Mouse (Mus musculus): ENCODE measurements around the gene Ranbp2. TPM values are rescaled to one million over a fixed set of nuclear protein-coding genes. Genes with fewer than 3 reads are reported as not detected.
"Not testable (repeated sequence)": the region's sequence is repeated elsewhere in the genome, so short reads cannot be mapped to it uniquely, and the experiment has no call there.

Ranbp2 gene
- polyA plus RNA-seq, 1 experiment, result 19.9 TPM

- Histone ChIP-seq H3K4me3 (replicated peaks; ENCODE audit: control insufficient read depth, low read depth, low read length) (no peak overlapping the region), H3K4me1 (ENCODE audit: control insufficient read depth, insufficient read depth, low read length) (no peaks in the 10 kb centered on the region), H3K27ac (ENCODE audit: control insufficient read depth, insufficient read depth, low read depth, low read length, poor library complexity) (no peak overlapping the region)
- TF ChIP-seq CTCF (IDR thresholded peaks at IDR 0.05; ENCODE audit: control insufficient read depth, insufficient read depth, low read length) (no peak), POLR2A (IDR thresholded peaks at IDR 0.05; ENCODE audit: borderline replicate concordance, control insufficient read depth, low read depth, low read length) (no peak)
- WGBS, result 73% methylated on average over 1 of the region's 1 CpGs
Measured at GRCm38 (mm10) chr10:58529358-58529757, 82.6 kb downstream of the Ranbp2 start.

GRCm38 (mm10) chr10:58530896-58531790, 84.4 kb downstream of the Ranbp2 start:
- WGBS, result 87% methylated on average over 10 of the region's 10 CpGs
- no peaks in the 10 kb centered on the region for H3K4me1 ChIP-seq (ENCODE audit: control insufficient read depth, insufficient read depth, low read length)
- TF ChIP-seq POLR2A (IDR thresholded peaks at IDR 0.05; ENCODE audit: borderline replicate concordance, control insufficient read depth, low read depth, low read length) (no peak), CTCF (IDR thresholded peaks at IDR 0.05; ENCODE audit: control insufficient read depth, insufficient read depth, low read length) (no peak)

GRCm38 (mm10) chr10:58532177-58532576, 85.5 kb downstream of the Ranbp2 start:
- Histone ChIP-seq H3K27ac (ENCODE audit: control insufficient read depth, insufficient read depth, low read depth, low read length, poor library complexity) (no peak overlapping the region), H3K4me1 (ENCODE audit: control insufficient read depth, insufficient read depth, low read length) (no peaks in the 10 kb centered on the region), H3K4me3 (replicated peaks; ENCODE audit: control insufficient read depth, low read depth, low read length) (no peak overlapping the region)
- 89% methylated on average over 2 of the region's 2 CpGs for WGBS
- TF ChIP-seq POLR2A (IDR thresholded peaks at IDR 0.05; ENCODE audit: borderline replicate concordance, control insufficient read depth, low read depth, low read length) (no peak), CTCF (IDR thresholded peaks at IDR 0.05; ENCODE audit: control insufficient read depth, insufficient read depth, low read length) (no peak)

More at GRCm38 (mm10) chr10:58530896-58531790, 84.4 kb downstream of the Ranbp2 start:
- no peak overlapping the region for H3K4me3 ChIP-seq (replicated peaks; ENCODE audit: control insufficient read depth, low read depth, low read length)
- no peak overlapping the region for H3K27ac ChIP-seq (ENCODE audit: control insufficient read depth, insufficient read depth, low read depth, low read length, poor library complexity)

DNA sequence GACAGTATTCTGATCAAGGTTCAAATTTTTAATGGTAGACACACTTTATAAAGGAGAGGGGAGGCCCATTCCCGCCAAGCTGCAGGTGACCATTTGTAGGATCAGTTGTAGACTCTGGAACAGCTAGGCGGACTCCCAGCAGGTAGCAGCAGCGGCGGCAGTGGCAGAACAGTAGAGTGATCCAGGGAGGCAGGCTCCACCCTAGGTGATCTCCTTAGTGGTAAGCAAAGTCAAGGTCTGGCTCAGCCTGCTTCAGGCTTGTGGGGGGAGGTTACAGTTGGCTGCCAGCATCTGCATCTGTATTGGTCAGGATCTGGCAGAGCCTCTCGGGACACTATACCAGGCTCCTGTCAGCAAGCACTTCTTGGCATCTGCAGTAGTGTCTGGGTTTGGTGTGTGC, 89.6 kb downstream of the Ranbp2 start:
- 92% methylated on average over 5 of the region's 5 CpGs for WGBS
- H3K27ac ChIP-seq (ENCODE audit: control insufficient read depth, insufficient read depth, low read depth, low read length, poor library complexity); H3K4me1 ChIP-seq (ENCODE audit: control insufficient read depth, insufficient read depth, low read length); H3K4me3 ChIP-seq (replicated peaks; ENCODE audit: control insufficient read depth, low read depth, low read length): not testable (repeated sequence)

- TF ChIP-seq CTCF (IDR thresholded peaks at IDR 0.05; ENCODE audit: control insufficient read depth, insufficient read depth, low read length) (no peak), POLR2A (IDR thresholded peaks at IDR 0.05; ENCODE audit: borderline replicate concordance, control insufficient read depth, low read depth, low read length) (no peak)
- 88% methylated on average over 13 of the region's 13 CpGs for WGBS
- no peak overlapping the region for H3K4me3 ChIP-seq (replicated peaks; ENCODE audit: control insufficient read depth, low read depth, low read length)
- H3K4me1 ChIP-seq (ENCODE audit: control insufficient read depth, insufficient read depth, low read length), result no peaks in the 10 kb centered on the region
- H3K27ac ChIP-seq (ENCODE audit: control insufficient read depth, insufficient read depth, low read depth, low read length, poor library complexity), result no peak overlapping the region
Measured at GRCm38 (mm10) chr10:58540613-58541012, 93.9 kb downstream of the Ranbp2 start.

Other genes with a start within 250 kb of the Ranbp2 start
- gene AW822073, start 222.0 kb upstream of the Ranbp2 start, polyA plus RNA-seq (2011; ENCODE audit: insufficient read depth, insufficient read length, low replicate concordance, missing spikeins), result not detected in 2 replicates
- gene Duxf3, start 214.2 kb upstream of the Ranbp2 start, polyA plus RNA-seq (2011; ENCODE audit: insufficient read depth, insufficient read length, low replicate concordance, missing spikeins), result not detected in 2 replicates
- not detected in 2 replicates for gene Gm4981, start 210.2 kb upstream of the Ranbp2 start, polyA plus RNA-seq (2011; ENCODE audit: insufficient read depth, insufficient read length, low replicate concordance, missing spikeins)
- gene Gcc2, start 191.4 kb upstream of the Ranbp2 start, polyA plus RNA-seq (2011; ENCODE audit: insufficient read depth, insufficient read length, low replicate concordance, missing spikeins), result 8.0 and 8.8 TPM in 2 replicates
- gene Lims1, start 123.5 kb upstream of the Ranbp2 start, polyA plus RNA-seq (2011; ENCODE audit: insufficient read depth, insufficient read length, low replicate concordance, missing spikeins), result 31.6 and 44.1 TPM in 2 replicates
- gene Ccdc138, start 51.0 kb downstream of the Ranbp2 start, polyA plus RNA-seq (2011; ENCODE audit: insufficient read depth, insufficient read length, low replicate concordance, missing spikeins), result 2.1 and 2.8 TPM in 2 replicates
- gene Edar, start 228.7 kb downstream of the Ranbp2 start, polyA plus RNA-seq (2011; ENCODE audit: insufficient read depth, insufficient read length, low replicate concordance, missing spikeins), result 0.27 and 0.55 TPM in 2 replicates

Data from bone marrow, adult 2 months (tissue).